Mouse (Mus musculus) thymus, adult 2 months (tissue): ENCODE measurements around the gene Clmn. TPM values are rescaled to one million over a fixed set of nuclear protein-coding genes. Genes with fewer than 3 reads are reported as not detected.

Experiments
- DNase-seq: peaks from one replicate; pipeline ENCODE4 v3.0.0; 2021
- H3K27ac ChIP-seq: fragments of 200-500 bp; 2 replicates; pipeline ENCODE4 v1.5.1; 2012; ENCODE audit warnings: low read length, control low read depth; ENCODE audit not compliant: control insufficient read depth, insufficient read depth
- H3K27me3 ChIP-seq: fragments of 200-500 bp; 2 replicates; pipeline ENCODE4 v1.6.1; 2012; ENCODE audit warnings: mild to moderate bottlenecking, low read length, moderate library complexity, mixed read lengths; ENCODE audit not compliant: control insufficient read depth, insufficient read depth
- H3K36me3 ChIP-seq: fragments of 200-500 bp; 2 replicates; pipeline ENCODE4 v1.6.1; 2012; ENCODE audit warnings: mild to moderate bottlenecking, low read length, moderate library complexity; ENCODE audit not compliant: control insufficient read depth, insufficient read depth
- H3K4me1 ChIP-seq: fragments of 200-500 bp; replicated peaks from 2 replicates; pipeline ENCODE4 v1.6.1; 2012; ENCODE audit warnings: low read length; ENCODE audit not compliant: control insufficient read depth, insufficient read depth
- H3K4me3 ChIP-seq: fragments of 200-500 bp; 2 replicates; pipeline ENCODE4 v1.5.1; 2012; ENCODE audit warnings: mild to moderate bottlenecking, low read length, control low read depth, moderate library complexity; ENCODE audit not compliant: control insufficient read depth, insufficient read depth
- CTCF ChIP-seq: fragments of 200-500 bp; IDR thresholded peaks from 2 replicates; pipeline ENCODE4 v1.5.1; 2012; ENCODE audit warnings: mild to moderate bottlenecking, control low read depth, low read length, moderate library complexity, borderline replicate concordance; ENCODE audit not compliant: control insufficient read depth, poor library complexity, insufficient read depth; ENCODE audit errors: extremely low read depth
- POLR2A ChIP-seq: fragments of 200-500 bp; IDR thresholded peaks from 2 replicates; pipeline ENCODE4 v1.6.1; 2012; ENCODE audit warnings: mild to moderate bottlenecking, low read length, control low read depth, moderate library complexity; ENCODE audit not compliant: control insufficient read depth, poor library complexity, insufficient read depth; ENCODE audit errors: extremely low read depth
- WGBS: fragments of 180-500 bp; shearing (Covaris S2); methylation state at CpG from one replicate; pipeline ENCODE4 v1.1.7; 2018; 5-methylcytosine and 5-hydroxymethylcytosine counted together
- polyA plus RNA-seq: library from polyadenylated mRNA; depleted of rRNA; stranded (reverse); fragments of >200 nt; gene quantifications from 2 replicates; pipeline ENCODE4 v1.2.3, GENCODE M21; 2012

Clmn gene
- polyA plus RNA-seq, 1 experiment = 1.0 TPM

DNA sequence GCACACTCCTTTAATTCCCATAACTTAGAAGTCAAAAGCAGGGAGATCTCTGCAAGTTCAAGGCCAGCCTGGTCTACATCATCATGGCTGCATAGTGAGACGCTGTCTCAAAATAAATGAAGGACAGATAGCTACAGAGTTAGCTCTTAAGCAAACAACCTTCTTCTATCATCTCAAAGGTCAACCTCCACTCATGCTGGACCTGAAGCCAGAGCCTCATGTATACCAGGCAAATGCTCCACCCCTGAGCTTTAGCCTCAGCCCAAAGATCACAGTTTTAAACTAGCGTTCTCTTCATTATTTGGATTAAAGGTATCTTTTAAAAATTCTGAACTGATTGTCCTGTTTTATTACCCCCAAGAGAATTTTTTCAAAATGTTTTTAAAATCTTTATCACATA lies 118.3 kb downstream of the Clmn start:
- H3K27ac ChIP-seq = no peak overlapping the region

DNA sequence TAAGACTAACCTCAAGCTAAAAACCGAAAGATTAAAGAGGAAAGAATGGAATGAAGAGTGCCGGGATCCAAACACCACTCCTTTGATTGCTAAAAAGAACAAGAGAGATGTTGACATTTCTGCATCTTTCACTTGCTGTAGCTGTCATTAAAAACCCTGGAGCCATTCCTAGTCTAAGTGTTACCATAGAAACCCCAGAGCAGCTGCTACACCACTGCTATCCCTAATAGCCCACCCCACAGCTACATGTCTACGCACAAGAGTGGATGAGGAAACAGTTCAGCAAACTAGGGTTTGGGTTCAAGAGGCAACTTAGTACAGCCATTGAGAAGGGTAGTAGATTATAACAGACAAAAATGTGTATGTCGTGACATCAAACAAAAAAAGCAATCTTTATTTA lies 121.2 kb downstream of the Clmn start:
- H3K27ac ChIP-seq = no peak overlapping the region
- no peak overlapping the region for H3K4me3 ChIP-seq
- no peak for DNase-seq
- no peaks in the 10 kb centered on the region for H3K27me3 ChIP-seq
- H3K4me1 ChIP-seq = no peaks in the 10 kb centered on the region
- 93% methylated on average over 4 of the region's 4 CpGs for WGBS
- H3K36me3 ChIP-seq = no peaks in the 10 kb centered on the region
- TF ChIP-seq CTCF (no peak), POLR2A (no peak)

More for the DNA sequence above, 118.3 kb downstream of the Clmn start:
- no peaks in the 10 kb centered on the region for H3K27me3 ChIP-seq
- no peak for DNase-seq
- no peak overlapping the region for H3K4me3 ChIP-seq
- no peak for TF ChIP-seq POLR2A
- TF ChIP-seq CTCF = no peak
- H3K36me3 ChIP-seq = no peaks in the 10 kb centered on the region
- WGBS = 99% methylated on average over 2 of the region's 2 CpGs
- peaks cover 13% of the 10 kb centered on the region for H3K4me1 ChIP-seq

DNA sequence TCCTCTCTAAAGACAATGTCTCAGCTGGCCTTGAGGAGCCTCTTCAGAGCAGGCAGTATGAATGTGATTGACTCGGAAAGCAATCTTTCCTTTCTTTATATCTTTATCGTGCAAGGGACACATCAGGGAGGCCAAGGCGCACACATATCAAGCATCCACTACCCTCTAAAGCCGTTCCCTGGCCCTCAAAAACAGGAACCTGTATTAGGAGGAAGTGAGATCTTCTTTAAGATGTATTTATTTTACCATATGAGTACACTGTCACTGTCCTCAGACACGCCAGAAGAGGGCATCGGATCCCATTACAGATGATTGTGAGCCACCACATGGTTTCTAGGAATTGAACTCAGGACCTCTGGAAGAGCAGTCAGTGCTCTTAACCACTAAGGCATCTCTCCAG lies 122.6 kb downstream of the Clmn start:
- Histone ChIP-seq H3K27me3 (no peaks in the 10 kb centered on the region), H3K27ac (no peak overlapping the region), H3K4me3 (no peak overlapping the region), H3K4me1 (no peaks in the 10 kb centered on the region), H3K36me3 (no peaks in the 10 kb centered on the region)
- TF ChIP-seq CTCF (no peak), POLR2A (no peak)
- WGBS = 37% methylated on average over 6 of the region's 6 CpGs
- DNase-seq = no peak

DNA sequence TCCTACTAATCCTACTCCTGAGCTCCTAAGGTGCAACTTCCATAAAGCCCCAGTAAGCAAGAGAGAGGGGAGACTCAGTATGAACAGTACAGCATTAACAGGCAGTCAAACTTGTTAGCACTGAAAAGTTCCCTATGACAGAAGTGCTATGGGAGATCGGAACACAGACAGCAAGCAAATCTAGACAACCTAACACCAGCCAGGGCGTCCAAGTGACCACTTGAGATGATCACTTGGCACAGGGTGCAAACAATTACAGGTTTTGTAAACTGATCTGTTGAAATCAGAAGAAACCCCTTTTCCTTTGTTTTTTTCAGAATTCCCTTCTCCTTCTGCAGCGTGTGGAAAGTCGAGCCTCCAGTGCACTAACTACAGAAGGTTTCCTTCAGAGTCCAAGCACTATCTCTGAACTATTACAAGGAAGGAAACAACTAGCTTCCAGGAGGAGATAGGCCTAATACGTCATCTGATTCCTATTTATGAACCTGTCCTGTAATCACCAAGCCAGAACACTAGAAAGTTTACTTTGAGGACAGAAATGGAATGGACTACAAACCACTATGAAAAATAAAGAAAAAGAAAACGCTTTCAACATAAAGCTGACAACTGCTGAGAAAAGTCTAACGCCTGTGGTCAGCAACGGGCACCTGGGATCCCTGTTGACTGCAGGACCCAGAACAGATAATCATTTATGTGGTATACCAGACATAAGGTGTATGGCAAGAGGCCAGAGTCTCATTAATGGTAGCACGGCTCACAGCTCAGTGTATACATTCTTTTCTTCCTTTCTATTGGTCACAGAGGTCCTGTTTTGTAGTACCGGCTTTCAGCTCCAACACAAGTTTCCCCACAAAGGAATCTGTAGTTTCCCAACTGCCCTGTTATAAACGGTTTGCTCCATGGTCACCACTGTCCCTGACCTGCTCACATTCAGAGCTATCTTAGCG lies 123.8 kb downstream of the Clmn start:
- Histone ChIP-seq H3K4me3 (no peak overlapping the region), H3K27ac (no peak overlapping the region), H3K27me3 (no peaks in the 10 kb centered on the region), H3K36me3 (no peaks in the 10 kb centered on the region), H3K4me1 (no peaks in the 10 kb centered on the region)
- 82% methylated on average over 12 of the region's 12 CpGs for WGBS
- DNase-seq = no peak
- TF ChIP-seq CTCF (no peak), POLR2A (no peak)

DNA sequence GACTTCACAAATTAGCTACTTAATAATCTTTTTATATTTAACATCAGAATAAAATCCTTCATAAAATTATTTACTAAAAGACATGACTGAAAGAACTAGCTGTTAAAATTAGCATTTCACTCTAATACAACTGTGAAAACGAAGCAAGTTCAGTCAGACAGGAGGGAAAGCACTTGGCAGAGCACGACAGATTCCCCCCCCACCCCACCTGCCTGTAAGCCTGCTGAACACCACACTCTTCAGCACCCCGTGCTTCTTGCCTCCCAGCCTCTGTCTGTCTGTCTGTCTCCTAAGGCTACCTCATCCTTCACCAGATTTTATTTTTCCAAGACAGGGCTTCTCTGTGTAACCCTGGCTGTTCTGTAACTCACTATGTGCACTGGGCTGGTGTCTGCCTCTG lies 125.9 kb downstream of the Clmn start:
- no peak for TF ChIP-seq CTCF
- TF ChIP-seq POLR2A = no peak
- DNase-seq = no peak
- 88% methylated on average over 3 of the region's 3 CpGs for WGBS
- no peak overlapping the region for H3K4me3 ChIP-seq
- H3K4me1 ChIP-seq = no peaks in the 10 kb centered on the region
- H3K27me3 ChIP-seq = no peaks in the 10 kb centered on the region
- H3K36me3 ChIP-seq = no peaks in the 10 kb centered on the region; the same call in 1 of the 2 replicates
- no peak overlapping the region for H3K27ac ChIP-seq

DNA sequence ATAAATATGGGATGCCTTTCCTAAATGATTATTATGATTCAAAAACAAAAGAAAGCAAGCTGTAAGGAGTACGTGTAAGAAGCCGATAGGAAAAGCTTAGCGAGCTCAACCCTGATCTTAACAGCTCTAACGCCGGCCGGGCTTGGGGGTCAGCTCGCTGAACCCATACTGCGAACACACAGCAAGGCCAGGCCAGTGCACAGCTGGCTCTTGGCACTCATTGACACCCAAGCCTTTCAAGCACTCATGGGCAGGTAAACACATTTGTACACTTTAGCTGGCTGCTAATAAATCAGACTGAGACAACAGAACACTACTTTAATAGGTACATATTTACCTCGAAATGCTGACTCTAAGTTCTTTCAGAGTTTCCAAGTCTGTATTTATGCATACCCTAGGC lies 126.4 kb downstream of the Clmn start:
- Histone ChIP-seq H3K36me3 (no peaks in the 10 kb centered on the region; the same call in 1 of the 2 replicates), H3K27me3 (no peaks in the 10 kb centered on the region), H3K4me1 (no peaks in the 10 kb centered on the region), H3K4me3 (no peak overlapping the region), H3K27ac (no peak overlapping the region)
- no peak for TF ChIP-seq POLR2A
- TF ChIP-seq CTCF = no peak
- WGBS = 97% methylated on average over 9 of the region's 9 CpGs
- no peak for DNase-seq
